Mouse (Mus musculus): ENCODE results near the gene Ccdc13. TPM values are rescaled to one million over a fixed set of nuclear protein-coding genes. Genes with fewer than 3 reads are reported as not detected.

Gene Ccdc13
- total and polyA plus RNA-seq, 3 experiments: 0.25 TPM; not detected in 2

DNA sequence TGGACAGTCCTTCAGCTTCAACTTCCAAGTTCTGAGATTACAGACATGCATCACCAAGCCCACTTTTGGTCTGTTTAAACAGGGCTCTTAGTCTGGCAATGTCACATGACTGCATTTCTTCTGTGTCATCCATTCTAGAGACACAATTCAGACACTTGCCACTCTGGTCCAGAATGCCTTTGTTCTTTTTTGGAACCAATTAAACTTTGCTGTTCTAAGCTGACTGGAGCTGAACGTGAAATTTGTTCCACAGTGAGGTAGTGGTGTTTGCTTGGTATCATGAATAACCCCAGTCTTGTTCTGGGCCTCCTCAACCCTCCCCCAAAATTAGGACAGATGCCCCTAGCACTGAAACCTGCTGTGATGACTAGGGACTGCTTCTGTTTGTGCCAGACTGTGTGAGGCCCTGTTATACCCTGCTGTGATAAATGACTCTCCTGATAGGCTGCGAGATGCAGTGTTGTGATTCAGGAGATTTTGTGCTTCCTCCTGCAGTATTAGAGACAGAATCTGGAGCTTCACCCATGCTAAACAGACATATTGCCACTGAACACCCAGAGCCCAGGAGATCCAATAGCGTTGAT lies 26.3 kb upstream of the Ccdc13 start:
- no peaks in the 10 kb centered on the region for H3K4me1 ChIP-seq (ENCODE audit: control insufficient read depth in 1 of 2, insufficient read depth in 2 of 2)
- H3K9ac ChIP-seq (ENCODE audit: insufficient read depth, low read depth): no peak overlapping the region
- H3K79me2 ChIP-seq (replicated peaks; ENCODE audit: control insufficient read depth, extremely low read depth, insufficient read depth, poor library complexity, severe bottlenecking): no peaks in the 10 kb centered on the region
- in situ Hi-C loops (cut with MboI; ENCODE audit: low pct_ligation_motif_present, low pct_unique_long_range_greater_than_20kb, low sequenced_read_pairs) (no loop called here), dilution Hi-C loops (cut with MboI; ENCODE audit: extremely low pct_ligation_motif_present, extremely low pct_unique_long_range_greater_than_20kb, low sequenced_read_pairs) (no loop called here)
- H3K36me3 ChIP-seq (replicated peaks in 1 of 2; ENCODE audit: control insufficient read depth in 1 of 2, insufficient read depth in 1 of 2, low read length in 1 of 2): no peaks in the 10 kb centered on the region
- peaks cover 2% of the 10 kb centered on the region for H3K27me3 ChIP-seq (replicated peaks)
- no peak for DNase-seq (ENCODE audit: extremely low read depth)
- H3K27ac ChIP-seq (ENCODE audit: insufficient read depth, low read depth): no peak overlapping the region
- no peak overlapping the region for H3K4me3 ChIP-seq (replicated peaks in 1 of 3; ENCODE audit: low read depth in 2 of 3, low read length in 2 of 3, poor library complexity in 1 of 3)
- TF ChIP-seq MAFK (IDR thresholded peaks at IDR 0.05; ENCODE audit: insufficient replicate concordance, low read length) (no peak), RAD21 (IDR thresholded peaks at IDR 0.05; ENCODE audit: low read depth, low read length) (no peak), CHD1 (IDR thresholded peaks at IDR 0.05; ENCODE audit: low read depth, low read length) (no peak), POLR2A (IDR thresholded peaks at IDR 0.05; ENCODE audit: low read depth, low read length) (no peak), CTCF (conservative IDR thresholded peaks at IDR 0.05 in 1 of 2, IDR thresholded peaks at IDR 0.05 in 1 of 2; ENCODE audit: low read depth in 2 of 2, low read length in 2 of 2) (no peak), ELF1 (IDR thresholded peaks at IDR 0.05; ENCODE audit: low read depth, low read length) (no peak), ZNF384 (IDR thresholded peaks at IDR 0.05; ENCODE audit: low read depth, low read length) (no peak), JUND (conservative IDR thresholded peaks at IDR 0.05; ENCODE audit: low read depth, low read length) (no peak), MEF2A (IDR thresholded peaks at IDR 0.05; ENCODE audit: borderline replicate concordance, low read depth, low read length) (no peak), USF1 (IDR thresholded peaks at IDR 0.05; ENCODE audit: low read depth, low read length) (no peak)
- no peaks in the 10 kb centered on the region for H3K9me3 ChIP-seq (replicated peaks; ENCODE audit: low read length)
- no peak overlapping the region for H3K4me2 ChIP-seq (ENCODE audit: insufficient read depth, low read depth, poor library complexity, severe bottlenecking)

DNA sequence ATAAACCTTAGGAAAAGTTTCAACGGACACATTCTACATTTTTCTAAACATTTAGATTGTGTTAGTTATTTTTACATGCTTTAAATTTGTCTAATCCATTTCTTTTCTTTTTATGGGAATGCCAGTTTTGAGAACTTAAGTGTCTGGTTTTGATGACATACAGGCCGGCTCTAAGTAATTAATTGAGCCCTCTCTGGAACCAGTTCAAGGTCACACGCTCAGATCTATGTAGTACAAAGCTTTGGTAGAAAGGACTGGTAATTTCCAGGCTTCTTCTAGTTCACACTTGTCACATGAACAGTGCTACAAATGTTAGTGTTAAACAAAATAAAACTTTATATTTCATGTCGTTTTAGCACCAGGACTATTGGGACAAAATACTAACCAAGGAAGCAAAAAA lies 25.6 kb upstream of the Ccdc13 start:
- H3K27me3 ChIP-seq (replicated peaks): no peaks in the 10 kb centered on the region
- H3K36me3 ChIP-seq (replicated peaks in 1 of 2; ENCODE audit: control insufficient read depth in 1 of 2, insufficient read depth in 1 of 2, low read length in 1 of 2): peaks cover 0 to under 1% of the 10 kb centered on the region in 2 experiments
- no peaks in the 10 kb centered on the region for H3K79me2 ChIP-seq (replicated peaks; ENCODE audit: control insufficient read depth, extremely low read depth, insufficient read depth, poor library complexity, severe bottlenecking)
- no peaks in the 10 kb centered on the region for H3K4me1 ChIP-seq (ENCODE audit: control insufficient read depth in 1 of 2, insufficient read depth in 2 of 2)
- H3K9me3 ChIP-seq (replicated peaks; ENCODE audit: low read length): no peaks in the 10 kb centered on the region
- in situ Hi-C loops (cut with MboI; ENCODE audit: low pct_ligation_motif_present, low pct_unique_long_range_greater_than_20kb, low sequenced_read_pairs): no loop called here
- TF ChIP-seq CTCF (conservative IDR thresholded peaks at IDR 0.05 in 1 of 2, IDR thresholded peaks at IDR 0.05 in 1 of 2; ENCODE audit: low read depth in 2 of 2, low read length in 2 of 2) (no peak), SIN3A (IDR thresholded peaks at IDR 0.05; ENCODE audit: low read length) (no peak)
- H3K27ac ChIP-seq (ENCODE audit: insufficient read depth, low read depth): no peak overlapping the region
- H3K4me2 ChIP-seq (ENCODE audit: insufficient read depth, low read depth, poor library complexity, severe bottlenecking): no peak overlapping the region
- no peak overlapping the region for H3K9ac ChIP-seq (ENCODE audit: insufficient read depth, low read depth)
- dilution Hi-C loops (cut with MboI; ENCODE audit: extremely low pct_ligation_motif_present, extremely low pct_unique_long_range_greater_than_20kb, low sequenced_read_pairs): no loop called here
- DNase-seq (ENCODE audit: extremely low read depth): no peak
- H3K4me3 ChIP-seq (replicated peaks in 1 of 3; ENCODE audit: low read depth in 2 of 3, low read length in 2 of 3, poor library complexity in 1 of 3): no peak overlapping the region

- Histone ChIP-seq H3K9ac (ENCODE audit: insufficient read depth, low read depth) (no peak overlapping the region), H3K4me2 (ENCODE audit: insufficient read depth, low read depth, poor library complexity, severe bottlenecking) (no peak overlapping the region), H3K79me2 (replicated peaks; ENCODE audit: control insufficient read depth, extremely low read depth, insufficient read depth, poor library complexity, severe bottlenecking) (no peaks in the 10 kb centered on the region; the same call in 1 of the 2 replicates), H3K27ac (ENCODE audit: insufficient read depth, low read depth) (no peak overlapping the region), H3K4me1 (ENCODE audit: control insufficient read depth in 1 of 2, insufficient read depth in 2 of 2) (peaks cover 0 to 7% of the 10 kb centered on the region in 2 experiments; a peak in 2 of 4 replicates), H3K36me3 (replicated peaks in 1 of 2; ENCODE audit: control insufficient read depth in 1 of 2, insufficient read depth in 1 of 2, low read length in 1 of 2) (peaks cover 0 to 9% of the 10 kb centered on the region in 2 experiments), H3K27me3 (replicated peaks) (no peaks in the 10 kb centered on the region), H3K9me3 (replicated peaks; ENCODE audit: low read length) (no peaks in the 10 kb centered on the region), H3K4me3 (replicated peaks in 1 of 3; ENCODE audit: low read depth in 2 of 3, low read length in 2 of 3, poor library complexity in 1 of 3) (no peak overlapping the region)
- dilution Hi-C loops (cut with MboI; ENCODE audit: extremely low pct_ligation_motif_present, extremely low pct_unique_long_range_greater_than_20kb, low sequenced_read_pairs): no loop called here
- in situ Hi-C loops (cut with MboI; ENCODE audit: low pct_ligation_motif_present, low pct_unique_long_range_greater_than_20kb, low sequenced_read_pairs): no loop called here
- DNase-seq (ENCODE audit: extremely low read depth): no peak
- no peak for TF ChIP-seq E2F4 (IDR thresholded peaks at IDR 0.05; ENCODE audit: insufficient replicate concordance, low read depth, low read length)
- no peak for TF ChIP-seq IRF4 (IDR thresholded peaks at IDR 0.05; ENCODE audit: low read depth, low read length)
- no peak for TF ChIP-seq UBTF (IDR thresholded peaks at IDR 0.05; ENCODE audit: low read depth, low read length)
- no peak for TF ChIP-seq CHD1 (IDR thresholded peaks at IDR 0.05; ENCODE audit: low read depth, low read length)
- TF ChIP-seq EP300 (IDR thresholded peaks at IDR 0.05; ENCODE audit: low read length): no peak
- TF ChIP-seq CTCF (conservative IDR thresholded peaks at IDR 0.05 in 1 of 2, IDR thresholded peaks at IDR 0.05 in 1 of 2; ENCODE audit: low read depth in 2 of 2, low read length in 2 of 2): no peak
- no peak for TF ChIP-seq RAD21 (IDR thresholded peaks at IDR 0.05; ENCODE audit: low read depth, low read length)
- TF ChIP-seq ETS1 (conservative IDR thresholded peaks at IDR 0.05; ENCODE audit: low read depth, low read length): no peak
- TF ChIP-seq NELFE (IDR thresholded peaks at IDR 0.05; ENCODE audit: low read depth, low read length): no peak
- TF ChIP-seq ZMIZ1 (IDR thresholded peaks at IDR 0.05; ENCODE audit: low read depth, low read length): no peak
- TF ChIP-seq RCOR1 (conservative IDR thresholded peaks at IDR 0.05; ENCODE audit: low read depth, low read length): no peak
- TF ChIP-seq MEF2A (IDR thresholded peaks at IDR 0.05; ENCODE audit: borderline replicate concordance, low read depth, low read length): no peak
- TF ChIP-seq TCF12 (IDR thresholded peaks at IDR 0.05; ENCODE audit: low read depth, low read length): no peak
- TF ChIP-seq MAZ (IDR thresholded peaks at IDR 0.05; ENCODE audit: low read depth, low read length): no peak
- no peak for TF ChIP-seq USF1 (IDR thresholded peaks at IDR 0.05; ENCODE audit: low read depth, low read length)
- TF ChIP-seq KAT2A (IDR thresholded peaks at IDR 0.05; ENCODE audit: insufficient replicate concordance, low read length): no peak
- no peak for TF ChIP-seq USF2 (conservative IDR thresholded peaks at IDR 0.05; ENCODE audit: low read depth, low read length)
- TF ChIP-seq ZNF384 (IDR thresholded peaks at IDR 0.05; ENCODE audit: low read depth, low read length): no peak
Measured at GRCm38 (mm10) chr9:121860921-121861320, 21.7 kb upstream of the Ccdc13 start.
